Mouse (Mus musculus) heart, adult 2 months (tissue): ENCODE measurements around the gene Olfr807. TPM values are rescaled to one million over a fixed set of nuclear protein-coding genes. Genes with fewer than 3 reads are reported as not detected.

Source experiments
- DNase-seq, 2 experiments: peaks; one replicate each; pipeline ENCODE4 v3.0.0; 2021
- H3K27ac ChIP-seq: fragments of 200-600 bp; 2 replicates; pipeline ENCODE4 v1.8.1; 2022
- H3K27me3 ChIP-seq: fragments of 200-500 bp; 2 replicates; pipeline ENCODE4 v1.6.1; 2012; ENCODE audit warnings: mild to moderate bottlenecking, low read length, inconsistent platforms, mixed read lengths; ENCODE audit not compliant: control insufficient read depth, insufficient read depth
- H3K36me3 ChIP-seq: fragments of 200-500 bp; 2 replicates; pipeline ENCODE4 v1.6.1; 2012; ENCODE audit warnings: low read length, inconsistent platforms; ENCODE audit not compliant: control insufficient read depth, insufficient read depth
- H3K4me1 ChIP-seq: fragments of 200-500 bp; 2 replicates; pipeline ENCODE4 v1.6.1; 2011; ENCODE audit warnings: low read length; ENCODE audit not compliant: control insufficient read depth, insufficient read depth
- H3K4me3 ChIP-seq: fragments of 200-600 bp; 2 replicates; pipeline ENCODE4 v1.8.1; 2022
- H3K79me2 ChIP-seq: fragments of 200-500 bp; replicated peaks from 2 replicates; pipeline ENCODE4 v1.6.1; 2012; ENCODE audit warnings: mild to moderate bottlenecking, inconsistent platforms, low read length, moderate library complexity, mixed read lengths; ENCODE audit not compliant: control insufficient read depth, insufficient read depth
- H3K9ac ChIP-seq: fragments of 200-500 bp; 2 replicates; pipeline ENCODE4 v1.6.1; 2012; ENCODE audit warnings: low read depth, mild to moderate bottlenecking, control low read depth, inconsistent platforms, low read length, mixed read lengths
- CTCF ChIP-seq: fragments of 200-600 bp; IDR thresholded peaks from 2 replicates; pipeline ENCODE4 v1.8.1; 2022; ENCODE audit warnings: antibody characterized with exemption, mild to moderate bottlenecking, moderate library complexity
- EP300 ChIP-seq: fragments of 200-500 bp; IDR thresholded peaks from 2 replicates; pipeline ENCODE4 v1.6.1; 2011; ENCODE audit warnings: low read depth, low read length, control low read depth; ENCODE audit not compliant: insufficient read depth
- POLR2A ChIP-seq: fragments of 200-500 bp; IDR thresholded peaks from 2 replicates; pipeline ENCODE4 v1.6.1; 2011; ENCODE audit warnings: mild to moderate bottlenecking, low read depth, low read length, control low read depth; ENCODE audit not compliant: insufficient read depth
- WGBS: fragments of 180-500 bp; shearing (Covaris S2); methylation state at CpG from one replicate; pipeline ENCODE4 v1.1.7; 2018; 5-methylcytosine and 5-hydroxymethylcytosine counted together
- intact Hi-C: fragments of 180-260 bp; cut with DNase I; formaldehyde crosslinking; loops from one replicate; pipeline ENCODE4 v1.15.1; 2025
- microRNA-seq, 2 experiments: library from miRNA; unstranded; fragments of <30 nt; microRNA quantifications; one replicate each; pipeline ENCODE4 v1.2.0; 2021
- polyA plus RNA-seq: library from polyadenylated mRNA; depleted of rRNA; stranded (reverse); fragments of >200 nt; gene quantifications from 2 replicates; pipeline ENCODE4 v1.2.3, GENCODE M21; 2012; rRNA removed
- total RNA-seq, 2 experiments: library from RNA; stranded (reverse); gene quantifications; 2 replicates each; pipeline ENCODE4 v1.2.3; 2021

Gene Olfr807
- total and polyA plus RNA-seq, 3 experiments = not detected

DNA sequence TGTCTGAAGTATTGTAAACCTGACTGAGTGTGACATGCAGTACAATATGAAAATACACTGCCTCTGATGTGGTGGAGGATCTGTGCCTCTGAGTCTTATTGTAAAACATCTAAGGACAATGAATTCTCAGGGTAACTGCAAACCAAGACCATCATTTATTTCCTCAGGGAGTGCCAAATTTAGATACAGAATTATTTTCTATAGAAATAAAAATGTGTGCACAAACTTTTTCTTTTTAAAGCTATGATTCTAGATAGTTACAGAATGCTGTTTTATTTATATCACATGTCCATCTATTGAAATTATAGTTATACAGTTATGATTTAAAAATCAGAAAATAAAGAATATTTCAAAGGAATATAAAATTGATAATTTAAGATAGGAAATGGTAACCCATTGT is 15.8 kb downstream of the Olfr807 start, which contains the start of gene Olfr806:
Gene Olfr806, minus strand, starts transcription at position 101 of the 400 bp plus-strand sequence.
- TF ChIP-seq POLR2A (no peak), CTCF (no peak), EP300 (no peak)
- intact Hi-C loops = no loop called here
- H3K4me1 ChIP-seq = no peaks in the 10 kb centered on the region
- no peaks in the 10 kb centered on the region for H3K79me2 ChIP-seq
- no peak within 1 kb of the TSS for H3K27ac ChIP-seq
- H3K27me3 ChIP-seq = no peaks in the 10 kb centered on the region
- no peaks in the 10 kb centered on the region for H3K36me3 ChIP-seq
- DNase-seq = no peak
- no peak within 1 kb of the TSS for H3K9ac ChIP-seq
- no peak within 1 kb of the TSS for H3K4me3 ChIP-seq

DNA sequence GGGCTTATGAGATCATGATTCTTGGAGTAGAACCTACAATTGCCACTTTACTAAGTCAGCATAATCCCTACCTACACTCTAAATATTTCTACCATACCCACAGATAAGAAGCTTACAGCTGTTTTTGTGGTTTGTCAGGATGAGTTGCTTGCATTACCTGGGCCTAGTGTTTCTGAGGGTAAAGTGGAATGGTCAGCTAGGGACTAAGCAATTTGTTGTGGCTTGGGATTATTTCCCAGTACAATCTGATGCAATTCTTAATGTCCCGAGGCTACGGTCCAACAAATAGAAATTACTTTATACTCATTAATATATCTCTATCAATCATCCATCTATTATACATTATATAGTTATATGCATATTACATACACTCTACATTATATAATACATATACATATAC is 28.3 kb downstream of the Olfr807 start, which contains the start of gene Olfr805:
Gene Olfr805, minus strand, starts transcription at position 101 of the 400 bp plus-strand sequence.
- Histone ChIP-seq H3K27ac (no peak within 1 kb of the TSS), H3K27me3 (no peaks in the 10 kb centered on the region), H3K36me3 (no peaks in the 10 kb centered on the region), H3K9ac (no peak within 1 kb of the TSS), H3K4me3 (no peak within 1 kb of the TSS), H3K79me2 (no peaks in the 10 kb centered on the region), H3K4me1 (no peaks in the 10 kb centered on the region)
- WGBS = 93% methylated on average over 2 of the region's 2 CpGs
- TF ChIP-seq CTCF = no peak
- no peak for TF ChIP-seq POLR2A
- no peak for DNase-seq
- intact Hi-C loops = no loop called here

Small RNA genes within 50 kb of the gene (microRNA-seq; reads per million reads assigned to microRNA genes)
- gene Gm24485 = 0 reads per million in 2 experiments

Other genes starting within 250 kb of the Olfr807 start
- gene Olfr791, start 236.0 kb downstream of the Olfr807 start, total RNA-seq = not detected
- gene Olfr791, start 236.0 kb downstream of the Olfr807 start, polyA plus RNA-seq = not detected in 2 replicates
- not detected for gene Olfr792, start 218.6 kb downstream of the Olfr807 start, total RNA-seq
- not detected in 2 replicates for gene Olfr792, start 218.6 kb downstream of the Olfr807 start, polyA plus RNA-seq
- gene Olfr794, start 190.1 kb downstream of the Olfr807 start, total RNA-seq = not detected
- gene Olfr794, start 190.1 kb downstream of the Olfr807 start, polyA plus RNA-seq = not detected in 2 replicates
- gene Olfr796, start 145.2 kb downstream of the Olfr807 start, total RNA-seq = not detected
- gene Olfr796, start 145.2 kb downstream of the Olfr807 start, polyA plus RNA-seq = not detected in 2 replicates
- gene Olfr798, start 129.9 kb downstream of the Olfr807 start, total RNA-seq = not detected
- not detected in 2 replicates for gene Olfr798, start 129.9 kb downstream of the Olfr807 start, polyA plus RNA-seq
- not detected for gene Olfr799, start 120.3 kb downstream of the Olfr807 start, total RNA-seq
- not detected in 2 replicates for gene Olfr799, start 120.3 kb downstream of the Olfr807 start, polyA plus RNA-seq
- not detected for gene Olfr800, start 100.1 kb downstream of the Olfr807 start, total RNA-seq
- not detected in 2 replicates for gene Olfr800, start 100.1 kb downstream of the Olfr807 start, polyA plus RNA-seq
- gene Olfr801, start 83.9 kb downstream of the Olfr807 start, total RNA-seq = not detected
- not detected in 2 replicates for gene Olfr801, start 83.9 kb downstream of the Olfr807 start, polyA plus RNA-seq
- not detected for gene Olfr802, start 69.6 kb downstream of the Olfr807 start, total RNA-seq
- not detected in 2 replicates for gene Olfr802, start 69.6 kb downstream of the Olfr807 start, polyA plus RNA-seq
- gene Olfr803, start 63.5 kb downstream of the Olfr807 start, total RNA-seq = not detected
- not detected in 2 replicates for gene Olfr803, start 63.5 kb downstream of the Olfr807 start, polyA plus RNA-seq
- not detected for gene Olfr804, start 54.6 kb downstream of the Olfr807 start, total RNA-seq
- not detected in 2 replicates for gene Olfr804, start 54.6 kb downstream of the Olfr807 start, polyA plus RNA-seq
- gene Olfr805, start 28.4 kb downstream of the Olfr807 start, total RNA-seq = not detected
- gene Olfr805, start 28.4 kb downstream of the Olfr807 start, polyA plus RNA-seq = not detected in 2 replicates
- not detected for gene Olfr806, start 15.9 kb downstream of the Olfr807 start, total RNA-seq
- gene Olfr806, start 15.9 kb downstream of the Olfr807 start, polyA plus RNA-seq = not detected in 2 replicates
- gene Olfr808, start 7.7 kb upstream of the Olfr807 start, total RNA-seq = not detected
- not detected in 2 replicates for gene Olfr808, start 7.7 kb upstream of the Olfr807 start, polyA plus RNA-seq
- not detected for gene Olfr809, start 16.8 kb upstream of the Olfr807 start, total RNA-seq
- not detected in 2 replicates for gene Olfr809, start 16.8 kb upstream of the Olfr807 start, polyA plus RNA-seq
- not detected for gene Olfr810, start 37.1 kb upstream of the Olfr807 start, total RNA-seq
- gene Olfr810, start 37.1 kb upstream of the Olfr807 start, polyA plus RNA-seq = not detected in 2 replicates
- not detected for gene Olfr811, start 46.6 kb upstream of the Olfr807 start, total RNA-seq
- gene Olfr811, start 46.6 kb upstream of the Olfr807 start, polyA plus RNA-seq = not detected in 2 replicates
- not detected for gene Olfr812, start 88.3 kb upstream of the Olfr807 start, total RNA-seq
- not detected in 2 replicates for gene Olfr812, start 88.3 kb upstream of the Olfr807 start, polyA plus RNA-seq
- gene Olfr813, start 97.6 kb upstream of the Olfr807 start, total RNA-seq = not detected
- gene Olfr813, start 97.6 kb upstream of the Olfr807 start, polyA plus RNA-seq = not detected in 2 replicates
- gene Olfr814, start 122.1 kb upstream of the Olfr807 start, total RNA-seq = not detected
- gene Olfr814, start 122.1 kb upstream of the Olfr807 start, polyA plus RNA-seq = not detected in 2 replicates
- gene Olfr815, start 148.1 kb upstream of the Olfr807 start, total RNA-seq = not detected
- gene Olfr815, start 148.1 kb upstream of the Olfr807 start, polyA plus RNA-seq = not detected in 2 replicates
- gene Olfr816, start 157.8 kb upstream of the Olfr807 start, total RNA-seq = not detected
- gene Olfr816, start 157.8 kb upstream of the Olfr807 start, polyA plus RNA-seq = not detected in 2 replicates
- gene Olfr818, start 191.3 kb upstream of the Olfr807 start, total RNA-seq = not detected
- gene Olfr818, start 191.3 kb upstream of the Olfr807 start, polyA plus RNA-seq = not detected in 2 replicates
- gene Olfr819, start 209.5 kb upstream of the Olfr807 start, total RNA-seq = not detected
- gene Olfr819, start 209.5 kb upstream of the Olfr807 start, polyA plus RNA-seq = not detected in 2 replicates
- not detected for gene Olfr247, start 218.3 kb upstream of the Olfr807 start, total RNA-seq
- not detected in 2 replicates for gene Olfr247, start 218.3 kb upstream of the Olfr807 start, polyA plus RNA-seq
- gene Gm10310, start 227.3 kb upstream of the Olfr807 start, total RNA-seq = not detected
- gene Gm10310, start 227.3 kb upstream of the Olfr807 start, polyA plus RNA-seq = not detected in 2 replicates